Mouse (Mus musculus) gastrocnemius, postnatal 4 days (tissue): ENCODE measurements around the gene Abca7. TPM values are rescaled to one million over a fixed set of nuclear protein-coding genes. Genes with fewer than 3 reads are reported as not detected.
A peak's percentile ranks its signal among the peaks of the same experiment; 100 is the strongest.

Source experiments
- DNase-seq, 2 experiments: peaks; one replicate each; pipeline ENCODE4 v3.0.0; 2021 to 2022; ENCODE audit warnings: low spot score in 2 of 2, mixed read lengths in 2 of 2
- total RNA-seq, 2 experiments: library from RNA; stranded (reverse); gene quantifications; 2 replicates each; pipeline ENCODE4 v1.2.3; 2021

Abca7 gene
- total RNA-seq, 2 experiments from 2014 or later: 4.8 to 4.9 TPM

DNA sequence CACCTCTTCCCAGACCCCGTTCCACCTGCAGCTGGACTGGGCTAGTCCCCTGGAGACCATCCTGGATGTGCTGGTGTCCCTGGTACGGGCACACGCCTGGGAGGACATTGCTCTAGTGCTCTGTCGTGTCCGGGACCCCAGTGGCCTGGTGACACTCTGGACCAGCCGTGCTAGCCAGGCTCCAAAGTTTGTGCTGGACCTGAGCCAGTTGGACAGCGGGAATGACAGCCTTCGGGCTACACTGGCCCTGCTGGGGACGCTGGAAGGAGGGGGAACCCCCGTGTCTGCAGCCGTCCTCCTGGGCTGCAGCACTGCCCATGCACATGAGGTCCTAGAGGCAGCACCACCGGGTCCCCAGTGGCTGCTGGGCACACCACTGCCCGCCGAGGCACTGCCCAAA lies 23.5 kb upstream of the Abca7 start:
- DNase-seq: no peak

DNA sequence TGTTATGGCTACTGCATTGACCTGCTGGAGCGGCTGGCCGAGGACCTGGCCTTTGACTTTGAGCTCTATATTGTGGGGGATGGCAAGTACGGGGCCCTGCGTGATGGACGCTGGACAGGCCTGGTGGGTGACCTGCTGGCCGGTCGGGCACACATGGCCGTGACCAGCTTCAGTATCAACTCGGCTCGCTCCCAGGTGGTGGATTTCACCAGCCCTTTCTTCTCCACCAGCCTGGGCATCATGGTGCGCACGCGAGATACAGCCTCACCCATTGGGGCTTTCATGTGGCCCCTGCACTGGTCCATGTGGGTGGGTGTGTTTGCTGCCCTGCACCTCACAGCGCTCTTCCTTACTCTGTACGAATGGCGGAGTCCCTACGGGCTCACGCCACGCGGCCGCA lies 22.2 kb upstream of the Abca7 start:
- DNase-seq: no peak

GRCm38 (mm10) chr10:79974668-79975067 lies 21.6 kb upstream of the Abca7 start:
- no peak for DNase-seq

DNA sequence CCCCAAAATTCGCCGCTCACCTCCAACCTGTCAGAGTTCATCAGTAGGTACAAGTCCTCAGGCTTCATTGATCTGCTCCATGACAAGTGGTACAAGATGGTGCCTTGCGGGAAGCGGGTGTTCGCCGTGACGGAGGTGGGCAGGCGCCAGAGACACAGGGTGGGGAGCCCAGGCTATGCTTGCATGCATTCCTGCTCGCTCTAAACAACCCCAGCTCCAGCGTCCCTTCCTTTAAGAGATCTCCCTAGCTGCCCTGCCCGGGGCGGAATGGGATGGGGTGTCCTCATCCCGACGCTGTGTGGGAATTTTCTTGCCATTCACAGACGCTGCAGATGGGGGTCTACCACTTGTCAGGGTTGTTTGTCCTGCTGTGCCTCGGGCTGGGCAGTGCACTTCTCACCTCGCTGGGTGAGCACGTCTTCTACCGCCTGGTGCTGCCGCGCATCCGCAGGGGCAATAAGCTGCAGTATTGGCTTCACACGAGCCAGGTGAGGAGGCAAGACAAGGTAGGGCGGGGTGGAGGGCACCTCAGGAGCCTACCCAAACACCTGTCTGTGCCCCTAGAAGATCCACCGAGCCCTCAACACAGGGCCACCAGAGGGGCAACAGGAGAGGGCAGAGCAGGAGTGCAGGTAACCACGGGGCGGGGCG lies 20.1 kb upstream of the Abca7 start:
- no peak for DNase-seq

DNA sequence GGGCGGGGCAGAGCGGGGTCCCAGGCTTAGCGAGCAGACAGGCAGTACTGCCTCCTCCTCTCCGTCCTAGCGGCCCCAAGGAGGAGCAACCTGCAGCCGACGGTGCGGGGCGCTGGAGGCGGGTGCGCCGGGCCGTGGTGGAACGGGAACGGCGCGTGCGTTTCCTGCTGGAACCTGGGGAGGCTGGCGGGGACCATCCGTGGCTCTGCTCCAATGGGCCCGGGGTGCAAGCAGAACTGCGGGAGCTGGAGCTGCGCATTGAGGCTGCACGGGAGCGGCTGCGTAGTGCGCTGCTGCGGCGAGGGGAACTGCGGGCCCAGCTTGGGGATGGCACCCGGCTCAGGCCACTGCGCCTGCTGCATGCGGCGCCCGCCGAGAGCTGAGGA lies 19.6 kb upstream of the Abca7 start:
- no peak for DNase-seq

DNA sequence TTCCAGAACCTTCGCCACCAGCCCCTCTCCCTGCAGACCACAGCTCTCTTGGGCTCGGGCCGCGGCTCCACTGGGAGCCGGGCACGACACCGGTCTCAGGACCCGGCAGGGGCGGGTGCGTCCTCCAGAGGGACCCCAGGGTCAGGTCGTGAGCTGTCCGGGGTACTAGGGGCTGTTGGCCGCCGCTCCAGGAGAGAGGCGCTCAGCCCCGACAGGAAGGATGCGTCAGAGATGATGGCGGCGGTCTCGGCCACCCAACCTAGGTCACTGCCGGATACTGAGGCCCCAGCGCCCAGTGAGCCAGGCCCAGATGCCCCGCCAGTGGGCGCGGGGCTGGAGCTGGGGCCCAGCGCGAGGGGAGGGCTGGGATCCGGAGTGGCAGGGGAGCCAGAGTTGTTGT lies 19.0 kb upstream of the Abca7 start:
- DNase-seq: no peak

DNA sequence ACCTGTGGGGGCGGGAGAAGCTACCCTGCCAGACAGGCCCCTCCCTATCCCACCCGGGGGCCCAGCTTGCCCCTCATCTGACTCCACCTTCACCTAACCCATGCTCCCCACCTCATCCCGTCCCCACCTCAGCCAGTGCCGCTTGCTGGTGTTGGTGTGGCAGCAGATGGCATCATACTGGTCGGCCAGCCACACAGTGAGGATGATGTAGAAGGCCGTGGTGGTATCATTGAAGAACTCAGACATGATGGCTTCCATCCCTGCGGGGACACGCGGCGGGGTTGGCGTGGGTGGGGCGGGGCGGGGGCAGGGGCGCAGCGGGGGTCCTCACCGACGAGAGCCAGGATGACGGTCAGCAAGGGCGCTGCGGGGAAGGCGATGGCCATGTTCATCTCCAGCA lies 18.2 kb upstream of the Abca7 start:
- no peak for DNase-seq

DNA sequence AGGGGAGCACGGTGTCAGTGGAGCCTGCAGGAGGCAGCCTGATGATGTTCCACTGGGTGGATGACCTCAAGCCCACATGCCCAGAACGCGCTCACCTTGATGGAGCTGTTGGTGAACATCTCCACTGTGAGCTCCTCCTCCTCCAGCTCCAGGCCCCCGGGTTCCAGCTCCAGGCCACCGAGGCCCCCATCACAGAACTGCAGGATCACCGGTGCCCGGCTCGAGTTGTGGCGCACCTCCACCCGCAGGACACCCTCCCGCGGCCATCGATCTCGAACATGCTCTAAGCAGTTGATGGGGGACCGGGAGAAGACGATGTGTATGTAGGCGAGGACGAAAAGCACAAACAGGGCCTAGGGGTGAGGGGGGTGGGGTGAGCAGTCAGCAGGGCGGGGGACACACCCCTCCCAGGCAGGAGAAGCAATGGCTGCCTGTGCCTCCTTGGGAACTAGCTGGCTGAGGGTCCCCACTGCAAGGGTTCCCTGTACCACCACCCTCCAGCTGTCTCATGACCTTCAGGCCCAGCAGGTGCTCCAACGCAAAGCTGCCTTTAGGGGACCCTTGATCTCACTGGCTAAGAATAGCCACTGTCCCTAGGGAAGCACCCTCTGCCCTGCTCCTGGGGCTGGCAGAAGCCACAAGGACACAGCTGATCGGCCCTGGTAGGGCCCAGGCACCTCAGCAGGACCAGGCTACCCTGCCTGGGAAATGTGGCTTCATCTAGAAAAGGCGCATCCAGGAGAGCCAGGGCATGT lies 16.7 kb upstream of the Abca7 start:
- no peak for DNase-seq

DNA sequence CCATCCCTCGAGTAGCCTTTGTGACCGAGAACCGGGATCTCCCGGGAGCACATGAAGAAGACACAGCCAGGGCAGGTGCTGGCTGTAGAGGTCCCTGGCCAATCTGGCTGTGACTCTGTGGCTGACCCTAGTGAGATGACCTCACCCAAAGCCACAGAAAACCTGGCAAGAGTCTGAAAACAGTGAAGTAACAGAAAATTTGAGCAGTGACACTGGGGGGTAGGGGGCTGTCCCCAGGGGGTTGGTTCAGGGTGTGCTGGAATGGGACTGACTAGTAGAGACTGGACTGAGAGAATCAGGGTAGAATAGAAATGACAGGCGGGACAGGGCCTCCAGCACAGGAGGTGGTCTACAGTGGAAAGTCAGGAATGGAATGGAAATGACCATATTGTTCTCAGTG lies 13.1 kb upstream of the Abca7 start:
- DNase-seq: no peak

DNA sequence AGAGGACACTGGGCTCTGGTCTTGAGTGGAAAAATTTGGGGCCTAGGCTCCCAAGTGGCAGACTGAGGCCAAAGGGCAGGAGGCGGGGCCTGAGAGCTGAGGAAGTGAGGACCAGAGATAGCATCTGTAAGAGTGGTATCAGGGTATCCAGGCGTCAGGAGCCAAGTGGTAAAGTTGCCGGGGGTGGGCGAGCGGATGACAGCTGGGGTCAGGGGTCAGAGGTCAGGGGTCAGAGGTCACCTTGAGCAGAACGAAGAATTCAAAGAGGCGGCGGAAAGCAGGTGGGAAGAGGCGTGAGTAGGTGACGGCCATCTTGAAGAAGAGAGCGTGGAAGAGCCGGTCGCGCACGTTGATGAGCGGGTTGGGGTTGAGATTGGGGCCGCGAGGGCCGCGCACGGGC lies 12.6 kb upstream of the Abca7 start:
- DNase-seq: peak in 1 of 2 experiments; percentile 60

DNA sequence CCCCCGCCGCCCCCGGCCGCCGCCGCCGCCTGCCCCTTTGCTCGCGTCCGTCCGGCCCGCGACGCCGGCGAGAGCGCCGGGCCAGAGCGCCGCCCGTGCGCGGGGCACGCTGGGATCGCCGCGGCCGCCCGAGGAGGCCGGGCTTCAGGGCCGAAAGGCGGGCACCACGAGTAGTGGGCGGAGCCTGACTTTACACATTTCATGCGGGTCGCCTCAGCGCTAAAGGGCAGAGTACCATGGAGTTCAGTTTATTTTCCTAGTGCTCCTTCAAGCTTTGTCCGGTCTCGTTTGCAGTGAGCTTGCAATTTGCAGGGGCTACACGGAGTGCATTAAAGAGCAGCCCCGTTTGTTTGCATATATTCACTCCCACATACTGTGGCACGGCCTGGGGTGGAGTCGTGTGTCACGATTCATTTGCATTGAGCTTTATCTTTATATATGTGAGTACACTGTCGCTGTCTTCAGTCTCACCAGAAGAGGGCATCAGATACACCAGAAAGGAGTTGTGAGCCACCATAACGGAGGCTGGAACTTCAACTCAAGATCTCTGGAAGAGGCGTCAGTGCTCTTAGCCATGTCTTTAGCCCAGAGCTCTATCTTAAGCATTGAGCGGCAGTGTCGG lies 12.0 kb upstream of the Abca7 start, which contains the start of gene Tmem259:
Gene Tmem259, minus strand, starts transcription at position 136 of the 622 bp plus-strand sequence.
- DNase-seq: peak; percentile 71 to 88

DNA sequence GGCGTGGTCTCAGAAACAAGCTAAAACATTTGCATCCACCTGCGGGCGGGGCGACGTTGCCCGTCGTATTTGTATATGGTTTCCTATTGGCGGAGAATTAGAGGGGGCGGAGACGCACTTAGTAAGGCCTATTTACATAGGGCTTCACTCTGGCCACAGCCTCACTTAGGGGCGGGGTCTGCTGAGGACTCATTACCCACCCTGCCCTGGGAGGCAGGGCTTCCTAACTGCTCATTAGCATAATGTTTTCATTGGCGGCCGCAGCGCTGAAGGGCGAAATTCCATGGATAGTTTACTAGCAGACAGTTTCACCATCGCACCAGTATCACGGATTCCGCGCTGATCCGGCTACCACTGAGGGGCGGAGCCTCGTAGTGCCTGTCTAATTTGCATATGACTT lies 11.4 kb upstream of the Abca7 start:
- DNase-seq: peak; percentile 75 to 92

DNA sequence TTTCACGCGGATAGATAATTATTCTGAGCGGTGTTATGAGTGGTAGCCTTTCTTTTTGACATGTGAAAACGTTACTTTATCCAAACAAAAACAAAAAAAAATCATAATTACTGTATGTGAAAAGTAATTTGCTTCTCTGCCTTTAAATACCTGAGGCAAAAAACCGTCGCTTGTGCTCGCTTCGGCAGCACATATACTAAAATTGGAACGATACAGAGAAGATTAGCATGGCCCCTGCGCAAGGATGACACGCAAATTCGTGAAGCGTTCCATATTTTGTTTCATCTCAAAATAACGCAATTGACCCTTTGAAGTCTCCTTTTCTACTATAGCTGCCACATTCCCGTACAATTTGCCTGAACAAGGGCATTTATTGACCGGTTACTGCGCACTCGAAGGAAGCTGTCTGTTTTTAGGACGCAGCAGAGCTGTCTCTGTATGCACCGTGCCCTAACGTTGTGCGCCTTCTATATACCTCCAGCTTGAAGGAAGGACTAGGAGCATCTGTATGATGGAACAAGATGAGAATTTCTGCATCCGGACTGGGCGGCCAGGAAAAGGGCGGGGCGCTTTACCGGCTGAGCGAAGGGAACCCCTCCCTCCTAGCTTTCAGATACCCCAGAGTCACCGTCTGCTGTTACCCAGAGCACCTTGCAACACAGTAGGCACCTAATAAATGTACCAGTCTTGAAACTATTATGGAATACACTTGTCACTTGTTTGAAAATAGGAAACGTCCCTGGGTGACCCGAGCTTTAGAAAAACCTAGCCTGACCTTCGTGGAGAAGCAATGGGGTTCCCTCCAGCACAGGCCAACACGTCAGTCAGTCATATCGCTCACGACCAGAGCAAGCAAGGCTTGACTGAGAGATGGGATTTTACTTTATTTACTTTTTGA lies 10.7 kb upstream of the Abca7 start:
- DNase-seq: peak in 1 of 2 experiments; percentile 60

DNA sequence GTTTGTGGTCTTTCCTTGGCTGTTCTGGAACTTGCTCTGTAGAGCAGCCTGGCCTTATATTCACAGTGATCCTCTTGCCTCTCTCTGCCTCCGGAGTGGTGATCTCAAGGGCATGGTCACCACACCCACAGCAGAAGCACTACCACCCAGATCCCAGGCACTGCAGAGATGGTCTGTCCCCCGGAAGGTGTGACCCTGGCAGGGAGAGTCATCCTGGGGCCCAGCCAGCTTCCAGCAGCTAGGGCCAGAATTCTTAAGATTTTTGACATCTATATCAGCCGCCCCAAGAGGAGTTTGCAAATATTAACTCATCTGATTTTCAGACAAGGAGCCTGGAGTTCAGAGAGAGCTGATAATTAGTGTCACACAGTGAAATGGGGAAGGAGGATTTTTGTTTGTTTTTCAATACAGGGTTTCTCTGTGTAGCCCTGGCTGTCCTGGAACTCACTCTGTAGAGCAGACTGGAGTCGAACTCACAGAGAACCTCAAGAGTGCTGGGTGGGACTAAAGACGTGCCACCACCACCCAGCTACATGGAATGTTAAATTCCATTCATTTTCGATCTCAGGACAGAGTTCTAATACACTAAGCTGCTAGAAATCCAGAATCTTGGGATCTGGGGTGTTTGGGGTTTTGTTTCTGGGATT lies 9.9 kb upstream of the Abca7 start:
- peak in 1 of 2 experiments; percentile 57 for DNase-seq

GRCm38 (mm10) chr10:79986963-79987362 lies 9.3 kb upstream of the Abca7 start:
- DNase-seq: peak; percentile 86 to 90

DNA sequence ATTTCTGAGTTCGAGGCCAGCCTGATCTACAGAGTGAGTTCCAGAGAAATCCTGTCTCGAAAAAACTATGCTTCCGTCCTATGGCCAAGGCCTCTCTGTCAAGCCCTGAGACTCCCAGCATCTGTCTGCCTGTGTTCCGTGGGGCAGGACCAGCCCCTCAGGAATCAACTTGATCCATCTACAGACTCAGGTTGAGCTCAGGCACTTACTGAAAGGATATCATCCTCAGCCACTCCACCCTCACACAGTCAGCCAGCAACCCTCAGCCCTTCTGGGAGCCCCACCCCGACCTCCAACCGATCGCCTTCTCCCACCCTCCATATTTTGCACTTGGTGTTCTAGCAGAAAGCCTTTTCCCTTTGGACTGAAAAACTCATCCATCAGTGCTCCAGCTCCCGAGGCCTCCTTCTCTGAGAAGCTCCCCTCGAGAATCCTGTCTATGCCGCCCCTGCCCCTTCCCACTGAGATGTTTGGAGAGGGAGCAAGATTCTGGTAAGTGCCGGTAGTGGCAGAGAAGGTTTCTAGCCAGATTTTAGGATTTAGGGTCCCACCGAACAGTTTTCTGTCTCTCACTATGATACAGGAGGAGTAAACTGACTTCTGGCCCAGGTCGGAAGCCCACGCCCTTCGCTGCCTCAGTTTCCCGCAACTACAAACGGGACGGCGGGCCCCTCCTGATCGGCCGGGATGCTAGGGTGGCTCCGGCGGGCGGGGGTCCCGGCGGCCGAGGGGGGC lies 8.4 kb upstream of the Abca7 start:
- DNase-seq: no peak

DNA sequence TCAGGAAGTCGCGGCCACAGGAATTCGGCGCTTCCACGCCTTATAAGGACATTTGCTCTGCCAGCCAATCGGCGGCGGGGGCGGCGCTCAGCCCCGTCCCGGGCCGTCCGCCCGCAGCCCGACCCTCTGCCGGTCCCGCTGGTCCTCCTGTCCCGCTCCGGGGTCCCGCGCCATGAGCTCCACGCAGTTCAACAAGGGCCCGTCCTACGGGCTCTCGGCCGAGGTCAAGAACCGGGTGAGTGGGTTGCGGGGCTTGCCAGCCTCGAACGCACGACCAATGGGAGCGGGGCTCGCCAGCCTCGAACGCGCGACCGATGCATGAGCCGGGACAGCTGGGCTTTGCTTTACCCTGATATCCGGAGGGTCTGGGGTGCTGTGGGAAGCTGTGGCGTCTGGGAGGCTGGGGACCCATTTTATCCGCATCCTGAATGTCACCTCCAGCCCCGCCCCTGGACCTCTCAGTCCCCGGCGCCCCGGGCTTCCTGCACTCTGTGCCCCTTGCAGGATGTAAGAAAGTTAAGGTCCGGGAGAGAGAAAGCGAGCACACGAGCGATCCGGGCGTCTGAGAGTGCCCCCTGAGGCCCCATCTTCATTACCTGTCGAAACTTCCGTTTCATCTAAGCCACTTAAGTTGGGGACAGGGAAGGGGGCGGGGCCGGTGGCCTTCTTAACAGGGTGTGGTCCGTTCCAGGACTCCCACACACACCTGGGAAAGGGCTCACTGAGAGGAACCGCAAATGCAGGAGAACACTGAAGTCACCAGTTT lies 7.6 kb upstream of the Abca7 start, which contains the start of gene Cnn2:
Gene Cnn2, plus strand, starts transcription at position 79 of the 766 bp plus-strand sequence.
- DNase-seq: peak in 1 of 2 experiments; percentile 58

DNA sequence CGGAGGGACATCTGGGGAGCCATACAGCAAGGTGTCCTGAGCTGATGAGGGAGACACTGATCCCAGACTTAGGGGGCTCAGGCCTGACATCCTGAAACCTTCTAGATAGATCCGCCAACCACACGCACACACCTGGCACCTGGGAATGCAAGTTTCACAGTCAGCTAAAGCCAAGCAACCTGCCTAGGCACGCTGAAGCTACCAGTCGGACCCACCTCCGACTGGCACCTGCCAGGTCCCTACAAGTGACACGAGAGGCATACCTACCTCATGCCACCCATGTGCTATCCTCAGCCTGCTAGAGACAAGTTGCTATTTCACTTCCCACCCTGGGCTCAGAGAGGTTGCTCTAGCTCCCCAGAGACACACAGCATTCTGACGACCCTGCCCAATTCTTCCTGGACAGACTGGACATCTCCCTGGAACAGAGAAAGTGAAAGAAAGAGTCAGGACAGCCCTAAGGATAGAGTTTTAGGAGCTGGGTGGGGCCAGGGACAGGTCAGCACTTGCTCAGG lies 7.0 kb upstream of the Abca7 start:
- DNase-seq: no peak

GRCm38 (mm10) chr10:79989870-79990269 lies 6.4 kb upstream of the Abca7 start:
- no peak for DNase-seq
